Mouse (Mus musculus) erythroblast, embryonic 14.5 days (primary cell): ENCODE measurements around the gene Tmem247.

Source experiments
- GATA1 ChIP-seq: IDR thresholded peaks from 2 replicates; pipeline ENCODE4 v1.6.1; 2012; ENCODE audit warnings: low read length, inconsistent platforms, mixed read lengths
- TAL1 ChIP-seq: IDR thresholded peaks from 3 replicates; pipeline ENCODE4 v1.6.1; 2012; ENCODE audit warnings: low read length, inconsistent platforms, mixed read lengths

GRCm38 (mm10) chr17:86957968-86958367, 40.8 kb downstream of the Tmem247 start:
- TF ChIP-seq TAL1 (no peak), GATA1 (no peak)
